Mouse (Mus musculus) T-helper 2 cell (primary cell): ENCODE measurements around the gene Dnajc4.

Source experiments
- in situ Hi-C: fragments of 300-600 bp; cut with MboI, MseI; formaldehyde crosslinking; loops from one replicate; pipeline ENCODE4 v1.15.1; 2025; ENCODE audit warnings: high pct_unique_total_duplicates

The Dnajc4 gene

DNA sequence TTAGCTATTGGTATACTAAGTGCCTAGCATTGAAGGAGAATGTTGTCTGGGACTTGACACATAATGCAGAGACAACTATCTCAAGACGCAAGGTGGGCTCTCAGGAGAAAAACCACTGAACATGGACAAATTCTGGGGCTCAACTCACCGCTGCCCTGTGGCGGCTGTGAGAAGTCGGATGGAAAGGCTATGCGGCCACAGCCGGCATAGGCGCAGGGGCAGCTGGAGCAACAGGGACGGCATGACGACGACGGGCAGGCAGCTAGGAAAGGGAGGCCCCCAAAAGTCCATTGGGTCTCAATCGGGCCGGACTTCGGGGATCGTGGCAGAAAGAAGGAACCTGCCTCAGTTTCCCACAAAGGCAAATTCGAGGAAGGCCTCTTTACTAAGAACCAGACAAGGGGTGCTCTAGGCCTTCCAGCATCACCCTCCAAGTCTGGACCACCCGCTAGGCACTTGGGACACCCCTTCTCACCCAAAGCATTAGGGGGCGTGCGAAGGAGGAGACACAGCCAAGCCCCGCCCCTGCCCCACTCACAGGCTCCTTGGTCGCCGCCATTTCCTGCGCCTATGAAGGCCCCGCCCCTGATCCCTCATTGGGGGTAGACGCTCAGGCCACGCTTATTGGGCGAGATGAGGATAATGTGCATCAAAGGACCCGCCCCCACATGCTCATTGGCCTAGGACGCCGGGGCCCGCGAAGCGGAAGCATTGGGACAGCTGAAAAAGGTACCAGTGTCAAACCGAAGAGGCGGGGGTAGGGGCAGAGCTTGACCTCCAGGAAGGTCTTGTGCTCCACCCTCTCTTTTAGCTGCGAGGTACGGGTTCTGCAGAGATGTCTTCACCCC lies at the start of gene Dnajc4:
Gene Dnajc4, minus strand, starts transcription at position 562 of the 848 bp plus-strand sequence.
- in situ Hi-C loops = loop anchor here (10.0 kb wide), 1 partner anchor 1753 kb away; the partner anchor contains the start of genes 1700092M07Rik and Stx5a

DNA sequence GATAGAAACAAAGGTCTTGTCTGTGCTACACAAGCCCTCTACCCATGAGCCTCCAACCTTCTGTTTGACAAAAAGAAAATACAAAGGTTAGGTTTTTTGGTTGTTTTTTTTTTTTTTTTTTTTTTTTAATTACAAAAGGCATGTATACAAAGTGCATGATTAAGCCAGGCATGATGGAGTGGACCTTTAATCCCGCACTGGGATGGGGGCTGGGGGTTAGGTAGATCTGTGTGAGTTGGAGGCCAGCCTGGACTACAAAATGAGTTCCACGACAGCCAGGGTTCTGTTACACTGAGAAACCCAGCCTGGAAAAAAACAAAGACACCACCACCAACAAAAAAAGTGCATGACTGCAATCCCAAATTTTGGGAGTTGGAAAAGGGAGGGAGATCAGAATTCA lies 48.8 kb upstream of the Dnajc4 start:
- in situ Hi-C loops = no loop called here

DNA sequence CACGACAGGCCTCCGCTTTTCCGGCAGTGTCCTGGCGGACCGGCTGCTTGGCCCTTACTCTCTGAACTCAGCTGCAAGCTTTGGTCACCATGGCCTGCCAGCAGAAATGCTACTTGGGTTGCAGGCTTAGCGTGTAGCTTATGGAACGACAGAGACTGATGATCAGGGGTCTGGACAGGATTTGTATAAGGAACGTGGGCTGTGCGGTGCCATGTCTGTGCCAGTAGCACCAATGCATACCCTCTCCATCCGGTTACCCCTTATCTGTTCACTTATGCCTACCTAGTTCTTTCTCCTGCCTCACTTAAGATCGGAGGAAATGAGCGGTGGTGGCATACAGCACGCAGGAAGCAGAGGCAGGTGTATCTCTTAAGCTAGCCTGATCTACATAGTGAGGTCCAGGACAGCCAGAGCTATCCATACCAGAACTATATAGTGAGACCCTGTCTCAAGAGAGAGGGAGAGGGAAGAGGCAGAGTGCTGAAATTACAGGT lies 48.3 kb upstream of the Dnajc4 start:
- in situ Hi-C loops = no loop called here

- in situ Hi-C loops = no loop called here
These were observed 47.7 kb upstream of the Dnajc4 start, which contains the start of gene Stip1 for GRCm38 (mm10) chr19:7039841-7040636. Gene Stip1, minus strand, starts transcription at chr19:7039967.

DNA sequence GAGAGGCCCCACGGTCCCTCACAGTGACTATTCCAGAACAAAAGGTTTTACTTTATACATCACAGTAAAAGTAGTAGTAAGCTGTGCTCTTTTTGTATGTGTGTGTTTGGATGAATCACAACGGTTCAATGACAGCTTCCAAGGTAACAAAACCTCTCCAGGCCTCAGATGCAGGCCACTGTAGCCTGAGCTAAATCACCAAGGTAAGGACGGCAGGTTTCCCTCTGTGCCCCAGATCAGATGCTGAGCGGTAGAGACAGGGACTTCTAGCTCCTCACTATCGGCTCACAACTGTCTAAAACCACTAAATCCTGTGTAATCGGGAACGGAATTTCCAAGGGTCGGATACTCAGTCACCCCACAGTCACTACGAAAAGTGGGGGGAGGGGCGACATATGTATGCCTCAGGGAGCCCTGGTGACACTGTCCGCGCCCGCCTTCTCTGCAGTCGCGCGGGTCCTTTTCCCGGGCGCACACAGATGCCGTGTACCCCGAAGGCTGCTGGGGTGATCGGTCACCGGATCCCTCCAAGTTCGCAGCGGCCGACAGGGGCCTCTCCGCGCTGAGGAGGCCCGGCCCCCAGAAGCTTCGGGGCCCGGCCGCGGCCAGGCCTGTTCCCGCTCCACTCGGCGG lies 46.8 kb upstream of the Dnajc4 start:
- in situ Hi-C loops = no loop called here

GRCm38 (mm10) chr19:7034006-7034405 lies 41.6 kb upstream of the Dnajc4 start:
- in situ Hi-C loops = no loop called here

DNA sequence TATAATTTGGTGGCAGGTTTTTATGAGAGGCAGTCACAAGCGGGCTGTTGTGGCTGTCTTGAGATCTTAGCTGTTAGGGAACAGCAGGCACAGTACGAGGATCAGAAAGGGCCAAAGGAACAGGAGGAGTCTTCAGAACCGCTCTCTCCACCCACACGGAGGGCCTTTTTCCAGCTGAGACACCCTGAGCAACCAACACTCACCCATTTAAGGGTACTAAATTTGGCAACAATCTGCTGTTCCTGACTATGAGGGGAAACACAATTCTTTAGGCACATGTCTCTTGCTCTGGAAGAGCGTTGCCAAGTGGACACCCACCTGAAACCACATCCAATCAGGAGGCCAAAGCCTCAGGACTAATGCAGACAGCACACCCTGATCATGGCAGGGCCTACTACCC lies 37.2 kb upstream of the Dnajc4 start:
- in situ Hi-C loops = no loop called here

DNA sequence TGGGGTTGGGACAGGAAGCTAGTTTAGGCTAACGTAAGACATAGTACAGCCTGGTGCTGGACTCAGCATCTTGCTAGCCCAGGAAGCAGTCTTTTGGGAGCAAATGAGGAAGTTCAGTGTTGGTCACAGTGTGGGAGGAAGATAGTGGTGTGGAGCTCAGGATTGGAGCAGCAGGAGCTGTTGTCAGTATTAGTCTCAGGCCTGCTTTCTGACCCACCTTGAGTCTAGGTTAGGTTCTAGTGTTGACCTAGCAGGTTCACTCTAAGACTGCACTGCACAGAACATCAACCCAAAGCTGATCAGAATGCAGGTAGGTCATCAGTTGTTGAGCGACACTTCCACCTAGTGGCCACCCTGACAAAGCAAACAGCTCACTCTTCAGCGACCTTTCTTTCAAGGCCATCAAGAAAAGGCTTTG lies 27.9 kb upstream of the Dnajc4 start:
- in situ Hi-C loops = no loop called here

- in situ Hi-C loops = no loop called here
These were observed 26.8 kb upstream of the Dnajc4 start, which contains the start of gene Fermt3 for GRCm38 (mm10) chr19:7019191-7019590. Gene Fermt3, minus strand, starts transcription at chr19:7019469.

- in situ Hi-C loops = no loop called here
These were observed 26.2 kb upstream of the Dnajc4 start for GRCm38 (mm10) chr19:7018546-7018945.

DNA sequence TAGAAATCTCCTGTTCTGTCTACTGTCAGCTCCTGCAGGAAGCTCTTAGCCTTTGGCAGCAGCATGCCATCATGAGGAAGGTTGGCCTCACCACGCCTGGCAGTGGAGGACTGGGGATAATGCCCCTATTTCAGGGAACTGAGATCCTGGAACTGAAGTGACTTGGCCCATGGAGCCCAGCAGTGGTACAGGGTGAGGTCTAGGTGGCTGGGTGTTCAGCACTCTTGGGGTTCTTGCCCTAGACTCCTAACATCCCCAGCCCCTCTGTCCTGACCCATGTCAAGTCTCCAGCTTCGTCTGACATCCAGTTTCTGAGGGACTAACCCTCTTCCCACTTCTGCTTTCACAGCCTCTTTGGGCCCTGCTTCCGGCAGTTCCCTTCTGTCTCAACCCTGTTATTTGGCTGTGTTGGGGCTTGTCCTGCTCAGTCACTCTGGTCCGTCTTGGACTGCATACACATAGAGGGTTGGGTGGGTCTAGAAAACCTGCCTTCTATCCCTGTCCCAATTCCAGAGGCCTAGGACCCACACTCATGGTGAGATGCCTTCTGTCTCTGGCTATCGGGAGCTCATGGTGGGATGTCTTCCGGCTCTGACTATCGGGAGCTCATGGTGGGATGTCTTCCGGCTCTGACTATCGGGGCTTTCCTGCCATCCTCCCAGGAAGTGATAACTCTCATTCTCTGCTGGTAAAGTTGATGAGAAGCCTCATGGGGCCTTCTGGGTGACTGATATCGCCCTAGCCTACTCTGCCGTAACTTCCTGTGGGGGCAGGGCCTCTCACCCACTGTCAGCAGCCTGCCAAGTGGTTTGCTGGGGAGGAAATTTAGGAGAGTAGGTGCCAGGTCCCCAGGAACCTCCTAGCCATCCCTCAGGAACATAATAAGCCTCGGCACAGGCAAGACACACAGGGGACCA lies 25.4 kb upstream of the Dnajc4 start:
- in situ Hi-C loops = no loop called here

DNA sequence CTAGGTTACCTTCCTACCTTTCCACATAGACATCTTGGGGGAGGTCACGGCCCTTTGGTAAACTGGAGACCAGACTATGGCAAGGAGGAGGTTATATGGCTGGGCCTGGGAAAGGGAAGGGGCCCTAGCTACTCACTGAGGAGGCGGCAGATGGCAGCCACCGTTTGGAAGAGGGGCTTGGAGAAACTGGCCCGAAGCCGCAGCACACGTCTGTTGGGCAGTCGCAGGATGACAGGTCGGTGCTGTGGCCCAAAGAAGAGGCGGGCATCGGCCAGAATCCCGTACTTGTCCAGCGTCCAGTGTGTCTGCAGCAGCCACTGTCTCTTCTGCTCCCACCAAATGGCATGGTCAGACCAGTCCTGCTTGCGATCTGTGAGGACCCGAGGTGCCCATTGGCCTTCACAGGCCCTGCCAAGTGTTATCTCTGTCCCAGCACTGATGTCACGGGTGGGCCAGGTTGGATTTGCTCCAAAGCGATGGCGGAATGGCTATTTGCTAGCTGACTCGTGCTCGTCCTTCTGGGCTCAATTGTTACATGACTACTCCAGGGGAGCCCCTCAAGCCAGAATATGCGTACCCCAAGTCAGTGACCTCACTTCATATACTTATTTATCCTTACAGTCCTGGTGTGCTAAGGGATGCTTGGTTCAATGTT lies 22.2 kb upstream of the Dnajc4 start:
- in situ Hi-C loops = no loop called here

- in situ Hi-C loops = no loop called here
These were observed 21.6 kb upstream of the Dnajc4 start for GRCm38 (mm10) chr19:7013984-7014383.

- in situ Hi-C loops = no loop called here
These were observed 20.1 kb upstream of the Dnajc4 start for GRCm38 (mm10) chr19:7012426-7012825.

GRCm38 (mm10) chr19:7006892-7007593 lies 14.7 kb upstream of the Dnajc4 start:
- in situ Hi-C loops = no loop called here

DNA sequence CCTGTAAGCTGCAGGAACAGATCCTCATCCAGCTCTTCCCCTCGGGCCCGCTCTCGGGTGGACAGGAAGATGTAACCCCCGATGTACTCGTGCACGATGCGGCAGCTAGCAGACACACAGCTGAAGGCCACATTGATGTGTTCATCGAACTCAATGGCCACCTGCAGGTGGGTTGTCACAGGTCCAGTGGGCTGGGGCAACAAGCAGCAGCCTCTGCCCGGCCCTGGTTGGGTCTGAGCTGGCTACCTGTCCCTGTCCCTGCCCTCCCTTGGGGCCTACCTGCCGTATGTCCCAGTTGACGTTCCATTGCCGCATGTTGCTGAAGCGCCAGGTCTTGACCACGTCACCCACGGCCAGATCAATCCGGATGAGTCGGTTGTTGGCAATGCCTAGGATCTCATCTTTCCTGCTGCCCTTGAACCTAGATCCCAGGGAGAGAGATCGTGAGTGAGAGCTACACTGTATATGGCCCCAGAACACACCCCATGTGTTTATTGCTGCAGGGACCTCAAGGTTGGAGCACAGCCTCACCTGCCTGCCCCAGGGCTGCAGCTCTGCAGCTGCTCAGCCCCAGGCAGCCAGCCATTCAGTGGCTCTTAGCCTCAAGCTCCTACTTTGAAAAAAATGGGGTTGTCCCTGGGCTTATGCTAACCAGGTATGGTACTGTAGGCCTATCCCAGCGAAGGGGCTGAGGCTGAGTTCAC lies 7.1 kb upstream of the Dnajc4 start:
- in situ Hi-C loops = loop anchor here (10.0 kb wide), 1 partner anchor 1745 kb away; the partner anchor contains the start of genes 1700092M07Rik and Stx5a

- in situ Hi-C loops = loop anchor here (10.0 kb wide), 1 partner anchor 1747 kb away; the partner anchor contains the start of genes 1700092M07Rik and Stx5a
These were observed 5.4 kb upstream of the Dnajc4 start for GRCm38 (mm10) chr19:6997721-6998290.

DNA sequence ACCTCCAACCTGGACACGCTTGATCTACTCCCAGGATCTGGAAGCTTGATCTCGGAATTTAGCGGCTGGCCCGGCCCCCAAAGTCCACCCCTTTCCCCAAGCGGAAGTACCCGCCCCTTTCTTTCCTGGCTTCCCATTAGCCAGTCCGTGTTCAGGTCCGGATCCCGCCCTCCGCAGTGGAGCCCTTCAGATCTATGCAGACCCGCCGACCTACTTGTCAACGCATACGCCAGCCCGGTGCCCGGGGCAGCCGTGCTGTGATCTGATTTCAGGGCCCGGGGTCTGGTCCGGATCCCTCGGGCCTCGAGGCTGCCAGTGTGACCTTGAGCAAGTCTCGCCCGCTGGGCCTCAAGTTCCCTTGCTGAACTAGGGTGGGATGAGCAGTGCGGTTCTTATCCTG lies 3.6 kb upstream of the Dnajc4 start, which contains the start of the genes Nudt22 and Trpt1:
Gene Nudt22, minus strand, starts transcription at position 112 of the 400 bp plus-strand sequence.
Gene Trpt1, plus strand, starts transcription at position 126 of the 400 bp plus-strand sequence.
- in situ Hi-C loops = loop anchor here (10.0 kb wide), 1 partner anchor 1749 kb away; the partner anchor contains the start of genes 1700092M07Rik and Stx5a
